Comparison of ENCODE assay signal across 8 mouse cellular contexts in genomic region chr14:25459394-25459997, GRCm38 (mm10). TPM values are rescaled to one million over a fixed set of nuclear protein-coding genes. Genes with fewer than 3 reads are reported as not detected.
A peak's percentile ranks its signal among the peaks of the same experiment; 100 is the strongest.
DNase-seq lines count a peak whose midpoint lies in the region; ATAC-seq lines count a peak whose summit lies in the region.

No protein-coding gene starts in this region.

- peak overlapping the region; percentile 65 for H3K4me2 ChIP-seq in forebrain, embryonic 16.5 days (ENCODE audit: low read length)

- no peaks in the 10 kb centered on the region for H3K9me3 ChIP-seq in forebrain, embryonic 16.5 days (ENCODE audit: control insufficient read depth, low read length)

- DNase-seq in layer of hippocampus, adult 11-12 months (ENCODE audit: low spot score) = peak; percentile 66
- no peak for DNase-seq in layer of hippocampus, adult 9-11 months
- DNase-seq in adipocyte (ENCODE audit: low spot score) = peak; percentile 69
- peak; percentile 82 for DNase-seq in lung, postnatal 10 days
- peak; percentile 75 for DNase-seq in skeletal muscle tissue, adult 2 months (ENCODE audit: low read depth, low spot score)
- no peak for DNase-seq in embryo, embryonic 10.5 days (ENCODE audit: low spot score)

- ATAC-seq in forebrain, embryonic 16.5 days = peak; percentile 27
- ATAC-seq in inflammation-experienced regulatory T-cells, adult 6 months = peak; percentile 29

- H3K36me3 ChIP-seq in forebrain, embryonic 16.5 days (ENCODE audit: control insufficient read depth, insufficient read depth) = no peaks in the 10 kb centered on the region

- H3K27ac ChIP-seq in forebrain, embryonic 16.5 days (ENCODE audit: low read length) = peak overlapping the region; percentile 99

- WGBS in forebrain, embryonic 16.5 days = under 1% methylated on average over 60 of the region's 69 CpGs

- peak overlapping the region; percentile 100 for H3K4me3 ChIP-seq in forebrain, embryonic 16.5 days (replicated peaks; ENCODE audit: low read length)

- peak overlapping the region; percentile 98 for H3K9ac ChIP-seq in forebrain, embryonic 16.5 days (replicated peaks; ENCODE audit: low read depth, low read length)

- peaks cover 54% of the 10 kb centered on the region for H3K4me1 ChIP-seq in forebrain, embryonic 16.5 days (replicated peaks; ENCODE audit: control insufficient read depth, insufficient read depth, low read length)

- H3K27me3 ChIP-seq in forebrain, embryonic 16.5 days (replicated peaks; ENCODE audit: control insufficient read depth, insufficient read depth, low read length) = no peaks in the 10 kb centered on the region

RNA-seq across cellular contexts. Expression of gene Zmiz1, which starts 0.5 kb away (rescaled TPM):
- polyA plus RNA-seq in forebrain, embryonic 16.5 days (2015; fragmentation: Nextera tagmentation; extraction: Ambion mirVana) = 52.6 and 56.6 TPM in 2 replicates
- 10 to 100 TPM; 24.5 to 30.1 (median 26.1) TPM for polyA plus RNA-seq in inflammation-experienced regulatory T-cells, adult 6 months (2017; shearing (Covaris generic))

Comparison
In these comparisons a context has a peak if more than half of its experiments do, and no peak if none do; other contexts are left out.
1. DNase-seq: peak in layer of hippocampus, adult 11-12 months (single experiment), adipocyte (single experiment), lung, postnatal 10 days (single experiment) and skeletal muscle tissue, adult 2 months (single experiment); none in layer of hippocampus, adult 9-11 months (single experiment) and embryo, embryonic 10.5 days (single experiment).